Mouse (Mus musculus) cerebellum, adult 2 months (tissue): ENCODE measurements around the gene Adam1b. TPM values are rescaled to one million over a fixed set of nuclear protein-coding genes. Genes with fewer than 3 reads are reported as not detected.

Experiments
- DNase-seq, 2 experiments: peaks; one replicate each; pipeline ENCODE4 v3.0.0; 2021
- H3K27ac ChIP-seq: fragments of 200-500 bp; 2 replicates; pipeline ENCODE4 v1.5.1; 2012; ENCODE audit warnings: low read length, control low read depth, inconsistent platforms; ENCODE audit not compliant: insufficient read depth
- H3K27me3 ChIP-seq: fragments of 200-500 bp; 2 replicates; pipeline ENCODE4 v1.6.1; 2012; ENCODE audit warnings: inconsistent platforms, mild to moderate bottlenecking, low read length, moderate library complexity; ENCODE audit not compliant: control insufficient read depth, insufficient read depth
- H3K4me1 ChIP-seq: fragments of 200-500 bp; 2 replicates; pipeline ENCODE4 v1.6.1; 2011; ENCODE audit warnings: low read length; ENCODE audit not compliant: control insufficient read depth, insufficient read depth
- H3K4me3 ChIP-seq: fragments of 200-500 bp; replicated peaks from 2 replicates; pipeline ENCODE3; 2011; ENCODE audit warnings: mild to moderate bottlenecking, low read depth, low read length, control low read depth; ENCODE audit not compliant: insufficient read depth
- CTCF ChIP-seq: fragments of 200-500 bp; IDR thresholded peaks from 2 replicates; pipeline ENCODE4 v1.5.1; 2011; ENCODE audit warnings: low read depth, mild to moderate bottlenecking, control low read depth, low read length, moderate library complexity, borderline replicate concordance; ENCODE audit not compliant: insufficient read depth
- POLR2A ChIP-seq: fragments of 200-500 bp; IDR thresholded peaks from 2 replicates; pipeline ENCODE4 v1.6.1; 2011; ENCODE audit warnings: low read length, control low read depth, borderline replicate concordance; ENCODE audit not compliant: insufficient read depth
- WGBS: fragments of 180-500 bp; shearing (Covaris S2); methylation state at CpG from one replicate; pipeline ENCODE4 v1.1.7; 2018; 5-methylcytosine and 5-hydroxymethylcytosine counted together
- polyA plus RNA-seq: library from polyadenylated mRNA; depleted of rRNA; stranded (reverse); fragments of >200 nt; gene quantifications from 2 replicates; pipeline ENCODE4 v1.2.3, GENCODE M21; 2012; rRNA removed

Adam1b gene
- polyA plus RNA-seq, 1 experiment: not detected

DNA sequence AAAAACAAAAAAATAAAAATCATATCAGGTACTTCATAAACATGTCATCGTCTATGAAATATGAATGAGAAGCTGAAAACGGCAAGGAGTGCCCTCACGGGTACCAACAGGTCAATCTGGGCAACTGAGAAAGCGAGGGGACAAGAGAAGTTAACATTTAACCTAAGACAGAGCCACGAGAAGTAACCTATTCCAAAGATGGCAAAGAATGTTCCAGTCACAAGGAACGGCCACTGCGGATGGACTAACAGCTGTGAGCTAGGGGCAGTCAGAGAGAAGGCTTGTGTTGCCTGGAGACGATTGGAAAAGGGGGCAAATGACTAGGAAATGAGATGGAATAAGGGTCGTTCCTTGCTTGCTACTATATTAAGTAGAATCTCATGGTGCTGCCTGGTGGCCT is 52.8 kb downstream of the Adam1b start:
- H3K4me3 ChIP-seq: no peak overlapping the region
- DNase-seq: no peak
- H3K27me3 ChIP-seq: no peaks in the 10 kb centered on the region
- peaks cover 4% of the 10 kb centered on the region; the same call in 1 of the 2 replicates for H3K4me1 ChIP-seq
- TF ChIP-seq CTCF (no peak), POLR2A (no peak)
- 63% methylated on average over 9 of the region's 9 CpGs for WGBS
- H3K27ac ChIP-seq: no peak overlapping the region

Other genes with a start within 250 kb of the Adam1b start
- 109 and 120 TPM in 2 replicates for gene Trafd1, start 117.8 kb downstream of the Adam1b start, polyA plus RNA-seq
- gene Naa25, start 105.5 kb downstream of the Adam1b start, polyA plus RNA-seq: 19.6 and 21.2 TPM in 2 replicates
- 2.8 and 3.7 TPM in 2 replicates for gene Tmem116, start 51.5 kb downstream of the Adam1b start, polyA plus RNA-seq
- gene Erp29, start 50.9 kb downstream of the Adam1b start, polyA plus RNA-seq: 145 TPM in 2 replicates
- gene Adam1a, start 42.0 kb upstream of the Adam1b start, polyA plus RNA-seq: 30.6 and 31.5 TPM in 2 replicates
- 0.21 TPM in 2 replicates for gene Gm42878, start 42.0 kb upstream of the Adam1b start, polyA plus RNA-seq
- gene Mapkapk5, start 42.5 kb upstream of the Adam1b start, polyA plus RNA-seq: 88.2 and 94.9 TPM in 2 replicates
- 174 and 192 TPM in 2 replicates for gene Aldh2, start 90.4 kb upstream of the Adam1b start, polyA plus RNA-seq
- 3.8 and 5.3 TPM in 2 replicates for gene Acad12, start 115.5 kb upstream of the Adam1b start, polyA plus RNA-seq
- gene Acad10, start 157.1 kb upstream of the Adam1b start, polyA plus RNA-seq: 3.6 and 4.0 TPM in 2 replicates
- gene Brap, start 157.1 kb upstream of the Adam1b start, polyA plus RNA-seq: 51.2 and 54.4 TPM in 2 replicates
- 149 and 165 TPM in 2 replicates for gene Atxn2, start 207.9 kb upstream of the Adam1b start, polyA plus RNA-seq